Mouse (Mus musculus): ENCODE measurements around the gene Traf3.

- TF ChIP-seq POLR2A (IDR thresholded peaks at IDR 0.05; ENCODE audit: low read depth, low read length) (no peak), CTCF (IDR thresholded peaks at IDR 0.05; ENCODE audit: extremely low read depth, insufficient read depth, insufficient read length, insufficient replicate concordance) (no peak)
Observed at GRCm38 (mm10) chr12:111144598-111144997, 21.6 kb upstream of the Traf3 start.

All from spleen, adult 2 months (tissue).